Mouse (Mus musculus): Measurements from ENCODE around the gene Tut7. TPM values are rescaled to one million over a fixed set of nuclear protein-coding genes. Genes with fewer than 3 reads are reported as not detected.
A peak's percentile ranks its signal among the peaks of the same experiment; 100 is the strongest.

Gene Tut7
- polyA plus RNA-seq, 1 experiment from 2014 or later, result 52.9 TPM

DNA sequence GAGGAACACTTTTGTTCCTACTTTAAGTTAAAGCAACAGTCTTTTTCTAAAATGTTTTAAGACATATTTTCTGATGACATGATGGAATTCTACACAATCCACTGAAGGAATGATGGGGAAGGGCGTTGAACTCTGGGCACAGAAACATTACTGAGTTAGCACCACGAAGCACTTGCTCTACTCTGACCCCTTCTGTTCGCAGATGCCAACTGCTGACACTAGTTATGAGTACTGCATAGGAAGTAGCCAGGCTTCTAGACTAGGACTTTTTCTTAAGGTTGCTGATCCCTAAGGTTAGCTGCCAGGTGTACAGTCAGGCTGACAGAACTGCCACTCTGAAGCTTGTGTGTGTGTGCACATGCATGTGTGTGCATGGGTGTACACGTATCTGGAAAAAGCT lies 43.7 kb downstream of the Tut7 start:
- no peak overlapping the region for H3K4me3 ChIP-seq (replicated peaks; ENCODE audit: low read length)
- no peaks in the 10 kb centered on the region for H3K27me3 ChIP-seq (ENCODE audit: control insufficient read depth, insufficient read depth, low read length)
- no peak overlapping the region for H3K27ac ChIP-seq (ENCODE audit: low read length)
- H3K9me3 ChIP-seq (replicated peaks; ENCODE audit: control insufficient read depth, low read length), result no peaks in the 10 kb centered on the region
- 79% methylated on average over 4 of the region's 4 CpGs for WGBS
- H3K4me1 ChIP-seq (ENCODE audit: control insufficient read depth, insufficient read depth, low read length), result no peaks in the 10 kb centered on the region
- no peak overlapping the region for H3K9ac ChIP-seq (ENCODE audit: low read length)
- ATAC-seq (ENCODE audit: insufficient read depth, low FRiP score), result no peak
- peaks cover 49% of the 10 kb centered on the region; the same call in 1 of the 2 replicates for H3K36me3 ChIP-seq (ENCODE audit: control insufficient read depth, insufficient read depth, low read length)
- no peak overlapping the region for H3K4me2 ChIP-seq (ENCODE audit: low read depth, low read length)

DNA sequence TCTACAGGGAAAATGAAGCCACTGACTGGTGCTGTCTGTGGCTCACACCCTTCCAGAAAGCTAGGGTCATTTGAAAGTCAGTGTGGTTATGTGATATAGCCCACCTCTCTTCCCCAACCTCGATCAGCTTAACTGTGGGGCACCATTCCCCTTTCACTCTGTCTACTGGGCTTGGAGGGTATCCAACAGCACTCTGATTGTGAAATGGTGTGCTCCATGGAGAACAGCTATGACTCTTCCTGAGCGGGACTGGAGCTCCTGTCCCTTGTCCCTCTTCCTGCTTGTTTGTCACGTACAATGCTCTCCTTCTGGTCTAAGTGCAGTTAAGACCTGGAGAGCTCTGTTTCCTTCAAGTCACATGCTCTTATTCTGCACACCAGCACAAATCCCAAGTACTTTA lies 47.8 kb downstream of the Tut7 start:
- H3K36me3 ChIP-seq (ENCODE audit: control insufficient read depth, insufficient read depth, low read length), result peaks cover 22% of the 10 kb centered on the region; the same call in 1 of the 2 replicates
- no peaks in the 10 kb centered on the region for H3K27me3 ChIP-seq (ENCODE audit: control insufficient read depth, insufficient read depth, low read length)
- H3K4me1 ChIP-seq (ENCODE audit: control insufficient read depth, insufficient read depth, low read length), result peaks cover 18% of the 10 kb centered on the region
- no peak for ATAC-seq (ENCODE audit: insufficient read depth, low FRiP score)
- no peak overlapping the region for H3K4me2 ChIP-seq (ENCODE audit: low read depth, low read length)
- H3K9me3 ChIP-seq (replicated peaks; ENCODE audit: control insufficient read depth, low read length), result no peaks in the 10 kb centered on the region
- WGBS, result 78% methylated on average over 3 of the region's 3 CpGs
- no peak overlapping the region for H3K27ac ChIP-seq (ENCODE audit: low read length)
- H3K9ac ChIP-seq (ENCODE audit: low read length), result no peak overlapping the region
- H3K4me3 ChIP-seq (replicated peaks; ENCODE audit: low read length), result no peak overlapping the region

DNA sequence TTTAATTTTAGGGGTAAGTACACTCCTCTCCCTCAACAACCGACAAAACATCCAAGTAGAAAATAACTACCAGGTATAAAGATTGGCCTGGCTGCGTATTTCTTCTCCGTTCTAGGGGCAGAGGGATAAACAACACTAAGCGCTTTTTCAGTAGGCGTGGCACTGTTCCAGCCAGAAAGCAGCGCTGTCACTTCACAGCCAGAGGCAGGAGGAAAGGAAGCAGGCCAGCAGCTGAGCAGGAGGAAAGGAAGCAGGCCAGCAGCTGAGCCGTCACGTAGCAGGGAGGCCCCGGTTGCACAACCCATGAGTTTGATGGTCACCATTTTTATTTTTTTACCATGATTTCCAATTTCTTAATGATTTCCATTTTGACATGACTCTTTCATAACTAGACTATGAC lies 51.7 kb downstream of the Tut7 start:
- H3K4me3 ChIP-seq (replicated peaks; ENCODE audit: low read length), result no peak overlapping the region
- peaks cover 47% of the 10 kb centered on the region for H3K4me1 ChIP-seq (ENCODE audit: control insufficient read depth, insufficient read depth, low read length)
- 0 out of 2 replicates have a peak overlapping the region, but pooled peaks have one; percentile 3 for H3K9ac ChIP-seq (ENCODE audit: low read length)
- no peaks in the 10 kb centered on the region for H3K9me3 ChIP-seq (replicated peaks; ENCODE audit: control insufficient read depth, low read length)
- H3K36me3 ChIP-seq (ENCODE audit: control insufficient read depth, insufficient read depth, low read length), result no peaks in the 10 kb centered on the region
- peak overlapping the region; percentile 99 for H3K27ac ChIP-seq (ENCODE audit: low read length)
- no peaks in the 10 kb centered on the region for H3K27me3 ChIP-seq (ENCODE audit: control insufficient read depth, insufficient read depth, low read length)
- no peak for ATAC-seq (ENCODE audit: insufficient read depth, low FRiP score)
- WGBS, result 18% methylated on average over 9 of the region's 9 CpGs
- peak overlapping the region; percentile 79; the same call in 1 of the 2 replicates for H3K4me2 ChIP-seq (ENCODE audit: low read depth, low read length)

DNA sequence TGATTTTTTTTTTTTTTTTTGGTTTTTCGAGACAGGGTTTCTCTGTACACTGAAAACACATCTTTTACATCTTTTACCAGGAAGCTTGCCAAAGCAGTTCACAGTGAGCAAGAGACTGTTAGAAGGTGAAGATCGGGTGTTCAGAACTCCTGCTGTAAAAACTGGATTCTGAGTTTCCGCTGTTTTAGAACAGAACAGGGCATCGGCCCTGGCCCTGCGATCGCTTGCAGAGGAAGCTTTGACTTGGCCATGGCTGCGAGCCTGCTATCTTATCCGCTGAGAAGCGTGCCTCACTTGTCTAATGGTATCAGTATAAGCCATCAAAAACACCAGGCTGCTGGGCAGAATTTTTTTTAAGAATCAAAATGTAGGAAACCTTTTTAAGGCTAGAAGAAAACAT lies 52.1 kb downstream of the Tut7 start:
- 51% methylated on average over 9 of the region's 9 CpGs for WGBS
- H3K9ac ChIP-seq (ENCODE audit: low read length), result no peak overlapping the region
- no peaks in the 10 kb centered on the region for H3K27me3 ChIP-seq (ENCODE audit: control insufficient read depth, insufficient read depth, low read length)
- peak overlapping the region; percentile 99 for H3K27ac ChIP-seq (ENCODE audit: low read length)
- no peaks in the 10 kb centered on the region for H3K36me3 ChIP-seq (ENCODE audit: control insufficient read depth, insufficient read depth, low read length)
- no peak for ATAC-seq (ENCODE audit: insufficient read depth, low FRiP score)
- peak overlapping the region; percentile 79 for H3K4me2 ChIP-seq (ENCODE audit: low read depth, low read length)
- H3K9me3 ChIP-seq (replicated peaks; ENCODE audit: control insufficient read depth, low read length), result no peaks in the 10 kb centered on the region
- H3K4me3 ChIP-seq (replicated peaks; ENCODE audit: low read length), result peak overlapping the region; percentile 84
- peaks cover 51% of the 10 kb centered on the region for H3K4me1 ChIP-seq (ENCODE audit: control insufficient read depth, insufficient read depth, low read length)

DNA sequence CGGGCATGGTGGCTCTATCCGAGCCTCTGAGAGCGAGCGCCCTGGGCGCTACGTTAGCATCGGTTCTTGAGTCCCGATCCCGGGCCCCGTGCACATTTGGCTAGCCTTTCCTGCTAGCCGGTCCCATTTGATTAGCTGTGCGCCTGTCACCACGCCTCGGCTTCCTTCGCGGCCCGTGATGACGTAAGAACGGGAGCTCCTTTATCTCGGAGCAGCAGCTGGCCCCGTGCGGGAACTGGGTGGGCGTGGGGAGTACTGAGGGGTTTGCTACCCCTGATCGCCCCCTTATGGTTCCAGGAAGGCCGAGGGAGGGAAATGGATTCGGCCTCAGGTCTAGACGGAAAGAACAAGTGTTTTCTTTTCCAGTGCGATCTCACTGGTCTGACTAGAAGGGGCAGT lies 52.8 kb downstream of the Tut7 start:
- Histone ChIP-seq H3K27ac (ENCODE audit: low read length) (peak overlapping the region; percentile 99), H3K4me1 (ENCODE audit: control insufficient read depth, insufficient read depth, low read length) (peaks cover 56% of the 10 kb centered on the region)
- WGBS, result under 1% methylated on average over 28 of the region's 28 CpGs

DNA sequence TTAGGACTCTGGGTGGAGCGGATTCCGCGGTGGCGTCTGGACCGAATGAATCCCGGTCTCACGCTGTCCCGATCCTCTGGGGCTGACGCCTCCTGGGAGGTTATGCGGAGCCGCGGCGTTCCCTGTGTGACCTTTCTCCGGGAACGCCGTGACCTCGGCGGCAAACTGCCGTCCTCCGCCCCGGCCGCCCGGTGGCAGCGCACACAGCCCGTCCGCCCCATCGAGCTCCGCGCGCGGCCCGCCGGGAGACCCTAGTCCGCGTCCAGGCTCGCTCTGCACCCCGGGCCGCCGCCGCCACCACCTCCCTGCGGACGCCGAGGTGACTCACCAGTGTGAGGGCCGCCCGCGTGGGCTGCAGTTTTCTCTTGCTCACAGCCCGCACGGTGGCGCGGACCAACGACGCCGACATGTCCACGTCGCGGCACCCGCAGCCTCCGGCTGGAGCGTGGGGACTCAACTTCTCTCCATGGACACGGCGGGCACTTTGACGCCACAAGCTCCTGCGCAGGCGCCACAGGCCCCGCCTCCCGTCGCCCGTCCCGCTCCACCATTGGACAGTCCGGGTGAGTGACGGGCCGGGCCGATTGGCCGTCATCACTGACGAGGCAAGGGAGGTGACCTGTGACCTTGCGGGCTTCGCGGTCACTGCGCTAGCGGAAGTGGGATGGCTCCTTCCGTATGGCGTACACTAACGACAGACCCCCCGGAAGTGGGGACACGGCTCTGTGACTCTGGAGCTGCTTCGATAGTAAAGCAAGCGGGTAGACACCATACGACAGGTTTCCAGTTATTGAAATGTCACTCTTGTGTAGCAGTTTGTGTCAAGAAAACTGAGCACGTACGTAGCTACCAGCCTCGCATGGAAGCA lies 53.4 kb downstream of the Tut7 start, which contains the start of gene Isca1:
Isca1 (minus strand) TSS at position 515 of the 868 bp plus-strand sequence.
- Histone ChIP-seq H3K4me2 (ENCODE audit: low read depth, low read length) (peak within 1 kb of the TSS; percentile 90), H3K36me3 (ENCODE audit: control insufficient read depth, insufficient read depth, low read length) (no peaks in the 10 kb centered on the region), H3K27ac (ENCODE audit: low read length) (peak within 1 kb of the TSS; percentile 99), H3K4me1 (ENCODE audit: control insufficient read depth, insufficient read depth, low read length) (peaks cover 56% of the 10 kb centered on the region), H3K27me3 (ENCODE audit: control insufficient read depth, insufficient read depth, low read length) (no peaks in the 10 kb centered on the region), H3K4me3 (replicated peaks; ENCODE audit: low read length) (peak within 1 kb of the TSS; percentile 84), H3K9me3 (replicated peaks; ENCODE audit: control insufficient read depth, low read length) (no peaks in the 10 kb centered on the region), H3K9ac (ENCODE audit: low read length) (peak within 1 kb of the TSS; percentile 88)
- peak; percentile 97 for ATAC-seq (ENCODE audit: insufficient read depth, low FRiP score)
- under 1% methylated on average over 91 of the region's 91 CpGs for WGBS

More for the DNA sequence above, 52.8 kb downstream of the Tut7 start:
- Histone ChIP-seq H3K9ac (ENCODE audit: low read length) (peak overlapping the region; percentile 88), H3K36me3 (ENCODE audit: control insufficient read depth, insufficient read depth, low read length) (no peaks in the 10 kb centered on the region), H3K27me3 (ENCODE audit: control insufficient read depth, insufficient read depth, low read length) (no peaks in the 10 kb centered on the region), H3K4me2 (ENCODE audit: low read depth, low read length) (peak overlapping the region; percentile 79), H3K9me3 (replicated peaks; ENCODE audit: control insufficient read depth, low read length) (no peaks in the 10 kb centered on the region), H3K4me3 (replicated peaks; ENCODE audit: low read length) (peak overlapping the region; percentile 84)
- ATAC-seq (ENCODE audit: insufficient read depth, low FRiP score), result peak; percentile 71

DNA sequence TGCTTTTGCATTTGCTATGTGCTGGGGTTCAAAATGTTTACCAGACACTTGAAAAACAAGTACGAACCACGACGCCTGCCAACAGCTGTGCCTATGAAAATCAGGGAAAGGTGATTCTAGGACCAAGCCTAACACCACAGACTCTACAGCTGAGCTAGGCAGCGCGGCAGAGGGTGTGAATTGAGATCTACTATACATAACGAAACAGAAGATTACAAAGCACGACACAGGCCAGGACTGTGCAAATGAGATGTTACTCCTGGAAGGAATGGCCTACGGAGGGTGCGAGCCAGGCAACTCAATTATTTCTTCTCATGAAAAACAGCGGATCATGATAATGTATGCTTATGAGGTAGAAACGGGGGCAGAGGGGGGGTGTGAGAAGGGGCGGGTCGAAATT lies 54.4 kb downstream of the Tut7 start:
- no peak for ATAC-seq (ENCODE audit: insufficient read depth, low FRiP score)
- peaks cover 56% of the 10 kb centered on the region for H3K4me1 ChIP-seq (ENCODE audit: control insufficient read depth, insufficient read depth, low read length)
- H3K27me3 ChIP-seq (ENCODE audit: control insufficient read depth, insufficient read depth, low read length), result no peaks in the 10 kb centered on the region
- peak overlapping the region; percentile 90 for H3K4me2 ChIP-seq (ENCODE audit: low read depth, low read length)
- H3K27ac ChIP-seq (ENCODE audit: low read length), result peak overlapping the region; percentile 92
- H3K4me3 ChIP-seq (replicated peaks; ENCODE audit: low read length), result peak overlapping the region; percentile 84
- H3K36me3 ChIP-seq (ENCODE audit: control insufficient read depth, insufficient read depth, low read length), result no peaks in the 10 kb centered on the region
- no peaks in the 10 kb centered on the region for H3K9me3 ChIP-seq (replicated peaks; ENCODE audit: control insufficient read depth, low read length)
- peak overlapping the region; percentile 88 for H3K9ac ChIP-seq (ENCODE audit: low read length)
- WGBS, result 23% methylated on average over 13 of the region's 13 CpGs

DNA sequence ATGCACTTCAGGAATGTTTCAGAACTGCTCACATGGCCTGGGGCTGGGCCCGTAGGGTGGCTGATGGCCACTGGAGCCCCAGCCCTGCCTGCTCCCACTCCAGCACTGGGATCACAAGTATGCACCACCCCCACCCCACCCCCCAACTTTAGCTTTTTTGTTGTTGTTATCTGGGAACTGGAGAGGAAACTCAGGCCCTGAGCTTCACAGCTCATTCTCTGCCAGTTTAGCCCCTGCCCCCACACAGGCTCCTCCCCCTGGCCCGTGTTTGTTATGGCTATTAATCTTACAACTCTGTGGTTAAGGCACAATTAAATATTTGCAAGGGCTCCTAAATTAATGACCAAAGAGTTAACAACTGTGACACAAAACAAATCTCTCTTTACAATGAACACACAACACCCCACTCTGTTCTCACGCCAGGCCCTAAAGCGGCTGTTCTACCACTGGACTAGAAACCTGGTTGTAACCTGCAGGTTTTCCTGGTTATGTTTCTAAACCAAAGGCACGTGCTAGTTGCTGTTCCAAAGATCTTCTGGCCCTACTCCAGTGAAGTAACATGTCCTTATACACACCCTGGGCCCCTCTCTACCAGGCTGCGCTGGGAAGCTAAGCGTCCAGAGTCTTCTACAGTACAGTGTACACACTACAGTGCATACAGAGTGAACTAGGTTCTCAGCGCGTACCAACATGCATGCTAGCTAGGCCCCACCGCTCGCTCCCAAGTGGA lies 56.0 kb downstream of the Tut7 start:
- Histone ChIP-seq H3K4me2 (ENCODE audit: low read depth, low read length) (peak overlapping the region; percentile 90), H3K27ac (ENCODE audit: low read length) (peak overlapping the region; percentile 81), H3K9me3 (replicated peaks; ENCODE audit: control insufficient read depth, low read length) (no peaks in the 10 kb centered on the region), H3K36me3 (ENCODE audit: control insufficient read depth, insufficient read depth, low read length) (peaks cover 5% of the 10 kb centered on the region), H3K4me3 (replicated peaks; ENCODE audit: low read length) (peak overlapping the region; percentile 84), H3K27me3 (ENCODE audit: control insufficient read depth, insufficient read depth, low read length) (no peaks in the 10 kb centered on the region), H3K9ac (ENCODE audit: low read length) (peak overlapping the region; percentile 23), H3K4me1 (ENCODE audit: control insufficient read depth, insufficient read depth, low read length) (peaks cover 56% of the 10 kb centered on the region)
- no peak; the same call in 1 of the 2 replicates for ATAC-seq (ENCODE audit: insufficient read depth, low FRiP score)
- 37% methylated on average over 11 of the region's 11 CpGs for WGBS

DNA sequence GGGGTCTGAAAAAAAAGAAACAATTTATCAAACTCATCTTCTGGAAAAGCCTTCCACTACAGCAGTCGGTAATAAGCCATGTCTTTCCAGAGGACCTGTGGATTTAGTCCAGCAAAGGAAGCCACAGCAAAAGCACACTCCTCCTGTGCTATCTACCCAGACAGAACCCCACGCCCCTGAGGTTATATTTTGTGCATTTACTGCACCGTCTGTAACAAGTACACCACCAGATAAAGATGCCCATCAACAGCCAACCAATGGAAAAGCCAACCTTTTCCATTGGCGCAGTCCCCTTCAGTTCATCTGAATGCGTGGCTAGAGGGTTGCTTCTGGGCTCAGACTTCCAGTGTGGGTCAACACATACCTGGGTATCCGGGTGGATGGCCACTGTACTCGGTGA lies 60.2 kb downstream of the Tut7 start:
- Histone ChIP-seq H3K9me3 (replicated peaks; ENCODE audit: control insufficient read depth, low read length) (no peaks in the 10 kb centered on the region), H3K36me3 (ENCODE audit: control insufficient read depth, insufficient read depth, low read length) (peaks cover 12% of the 10 kb centered on the region), H3K4me2 (ENCODE audit: low read depth, low read length) (no peak overlapping the region), H3K27me3 (ENCODE audit: control insufficient read depth, insufficient read depth, low read length) (no peaks in the 10 kb centered on the region), H3K4me3 (replicated peaks; ENCODE audit: low read length) (no peak overlapping the region), H3K4me1 (ENCODE audit: control insufficient read depth, insufficient read depth, low read length) (peaks cover 25% of the 10 kb centered on the region), H3K27ac (ENCODE audit: low read length) (no peak overlapping the region), H3K9ac (ENCODE audit: low read length) (no peak overlapping the region)
- 81% methylated on average over 7 of the region's 7 CpGs for WGBS
- ATAC-seq (ENCODE audit: insufficient read depth, low FRiP score), result no peak

Data from stomach, embryonic 16.5 days (tissue).